Mouse (Mus musculus) midbrain, embryonic 14.5 days (tissue): ENCODE measurements at regions not wholly inside any gene's neighbourhood (a gene's known extent, or its start where the extent isn't known, plus 50 kb on each side); places are given as distances from the start of the nearest gene placed in this dataset.

Experiments used
- ATAC-seq: fragments of 200-750 bp; cut with Nextera tagmentation; 2 replicates; pipeline ENCODE4 v1.8.0; 2017; ENCODE audit warnings: moderate number of reproducible peaks, moderate library complexity; ENCODE audit not compliant: low FRiP score, low TSS enrichment
- DNase-seq: peaks from one replicate; pipeline ENCODE4 v3.0.0-alpha.2; 2015
- H3K27ac ChIP-seq: fragments of 300-500 bp; sonication (generic); replicated peaks from 2 replicates; pipeline ENCODE4 v1.5.1; 2014; ENCODE audit warnings: mild to moderate bottlenecking, low read depth, low read length, moderate library complexity
- H3K27me3 ChIP-seq: fragments of 300-500 bp; sonication (generic); 2 replicates; pipeline ENCODE4 v1.6.1; 2014; ENCODE audit warnings: low read length, control low read depth, mixed read lengths; ENCODE audit not compliant: control insufficient read depth, insufficient read depth
- H3K36me3 ChIP-seq: fragments of 300-500 bp; sonication (generic); 2 replicates; pipeline ENCODE4 v1.6.1; 2014; ENCODE audit warnings: low read length, control low read depth; ENCODE audit not compliant: control insufficient read depth, insufficient read depth
- H3K4me1 ChIP-seq: fragments of 300-500 bp; sonication (generic); 2 replicates; pipeline ENCODE4 v1.6.1; 2014; ENCODE audit warnings: mild to moderate bottlenecking, antibody characterized with exemption, low read length, control low read depth; ENCODE audit not compliant: control insufficient read depth, insufficient read depth
- H3K4me2 ChIP-seq: fragments of 300-500 bp; sonication (generic); 2 replicates; pipeline ENCODE4 v1.6.1; 2014; ENCODE audit warnings: mild to moderate bottlenecking, low read length, moderate library complexity
- H3K4me3 ChIP-seq: fragments of 300-500 bp; sonication (generic); replicated peaks from 2 replicates; pipeline ENCODE4 v1.5.1; 2014; ENCODE audit warnings: low read depth, low read length
- H3K9ac ChIP-seq: fragments of 300-500 bp; sonication (generic); replicated peaks from 2 replicates; pipeline ENCODE4 v1.6.1; 2014; ENCODE audit warnings: mild to moderate bottlenecking, low read length, moderate library complexity
- H3K9me3 ChIP-seq: fragments of 300-500 bp; sonication (generic); 2 replicates; pipeline ENCODE4 v1.6.1; 2016; ENCODE audit warnings: low read length, control low read depth, mixed read lengths; ENCODE audit not compliant: control insufficient read depth
- WGBS: fragments of 180-500 bp; shearing (Covaris S2); extraction: QIAGEN DNeasy Blood & Tissue Kit; methylation state at CpG from one replicate; pipeline ENCODE4 v1.1.7; 2014; 5-methylcytosine and 5-hydroxymethylcytosine counted together

- 84% methylated on average over 4 of the region's 4 CpGs for WGBS
- H3K4me2 ChIP-seq, result no peak overlapping the region
These were observed 501.5 kb downstream of the Etnk1 start for GRCm38 (mm10) chr6:143668551-143668950.

DNA sequence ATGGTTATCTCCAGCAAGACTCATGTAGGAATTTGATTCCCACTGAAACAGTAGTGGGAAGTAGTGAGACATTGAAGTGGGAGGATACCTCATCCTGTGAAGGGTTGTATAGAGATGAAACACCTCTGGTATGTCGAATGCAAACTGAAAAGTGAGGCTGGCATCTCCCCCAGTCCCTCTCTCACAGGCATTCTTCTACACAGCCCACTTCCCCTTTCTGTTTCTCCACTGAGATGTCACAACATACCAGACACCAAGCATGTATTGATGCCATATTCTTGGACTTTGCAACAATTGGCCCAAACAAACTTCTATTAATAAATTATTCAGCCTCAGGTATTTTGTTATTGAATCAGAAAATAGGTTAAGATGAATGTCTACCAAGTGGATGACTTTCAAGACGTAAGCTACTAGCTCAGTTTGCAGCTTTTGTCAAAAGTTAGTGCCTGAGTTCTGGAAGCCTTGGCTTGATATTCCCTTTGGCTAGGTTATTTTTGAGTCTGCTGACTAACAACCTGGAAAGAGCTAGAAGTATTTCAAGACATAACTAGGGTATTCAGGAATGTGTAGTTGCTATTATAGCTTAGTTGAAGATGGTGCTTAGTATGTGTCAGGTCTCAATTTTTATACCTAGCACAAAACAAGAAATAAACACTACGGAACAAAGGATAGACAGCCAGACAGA lies 502.6 kb downstream of the Etnk1 start:
- Histone ChIP-seq H3K4me2 (no peak overlapping the region), H3K36me3 (no peaks in the 10 kb centered on the region), H3K9ac (no peak overlapping the region), H3K4me3 (no peak overlapping the region), H3K27me3 (no peaks in the 10 kb centered on the region), H3K27ac (no peak overlapping the region), H3K4me1 (no peaks in the 10 kb centered on the region), H3K9me3 (no peaks in the 10 kb centered on the region)
- DNase-seq, result no peak
- WGBS, result 75% methylated on average over 3 of the region's 3 CpGs
- ATAC-seq, result no peak

More at GRCm38 (mm10) chr6:143668551-143668950, 501.5 kb downstream of the Etnk1 start:
- DNase-seq (no peak), ATAC-seq (no peak)
- Histone ChIP-seq H3K4me3 (no peak overlapping the region), H3K27me3 (no peaks in the 10 kb centered on the region), H3K27ac (no peak overlapping the region), H3K36me3 (no peaks in the 10 kb centered on the region), H3K4me1 (no peaks in the 10 kb centered on the region), H3K9me3 (no peaks in the 10 kb centered on the region), H3K9ac (no peak overlapping the region)

GRCm38 (mm10) chr6:143690131-143690530 lies 523.1 kb downstream of the Etnk1 start:
- no peaks in the 10 kb centered on the region for H3K9me3 ChIP-seq
- no peak for DNase-seq
- no peak for ATAC-seq
- H3K27me3 ChIP-seq, result no peaks in the 10 kb centered on the region
- H3K4me3 ChIP-seq, result no peak overlapping the region
- H3K4me2 ChIP-seq, result no peak overlapping the region
- 94% methylated on average over 9 of the region's 9 CpGs for WGBS
- H3K9ac ChIP-seq, result no peak overlapping the region
- H3K4me1 ChIP-seq, result no peaks in the 10 kb centered on the region
- no peaks in the 10 kb centered on the region for H3K36me3 ChIP-seq
- no peak overlapping the region for H3K27ac ChIP-seq

DNA sequence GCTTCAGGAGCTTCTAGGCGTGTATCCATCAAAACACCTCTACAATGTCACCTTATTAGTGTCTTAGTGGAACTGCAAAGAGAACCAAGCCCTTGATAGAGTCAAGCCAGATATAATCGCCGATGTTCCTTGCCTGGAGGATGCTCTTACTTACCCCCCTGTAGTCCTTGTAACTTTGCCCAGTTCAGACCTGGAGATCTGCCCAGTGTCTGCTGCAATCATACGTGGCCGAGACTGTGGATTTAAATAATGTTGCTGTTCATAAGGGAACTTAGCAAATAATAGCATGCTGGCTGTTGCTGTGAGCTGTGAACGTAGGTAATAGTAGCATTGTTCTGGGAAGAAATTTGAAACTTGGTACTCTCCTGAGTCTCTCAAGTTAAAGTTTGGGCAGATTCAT lies 523.8 kb downstream of the Etnk1 start:
- no peak for ATAC-seq
- H3K9ac ChIP-seq, result no peak overlapping the region
- no peaks in the 10 kb centered on the region for H3K36me3 ChIP-seq
- no peak overlapping the region for H3K27ac ChIP-seq
- no peaks in the 10 kb centered on the region for H3K9me3 ChIP-seq
- no peak overlapping the region for H3K4me2 ChIP-seq
- no peak for DNase-seq
- no peak overlapping the region for H3K4me3 ChIP-seq
- no peaks in the 10 kb centered on the region for H3K4me1 ChIP-seq
- H3K27me3 ChIP-seq, result no peaks in the 10 kb centered on the region
- 85% methylated on average over 6 of the region's 6 CpGs for WGBS

GRCm38 (mm10) chr6:143697997-143698396 lies 531.0 kb downstream of the Etnk1 start:
- H3K27me3 ChIP-seq, result no peaks in the 10 kb centered on the region
- H3K9ac ChIP-seq, result no peak overlapping the region
- ATAC-seq, result no peak
- H3K4me3 ChIP-seq, result no peak overlapping the region
- no peak for DNase-seq
- H3K4me1 ChIP-seq, result no peaks in the 10 kb centered on the region
- no peak overlapping the region for H3K4me2 ChIP-seq
- H3K27ac ChIP-seq, result no peak overlapping the region
- no peaks in the 10 kb centered on the region for H3K9me3 ChIP-seq
- 81% methylated on average over 6 of the region's 6 CpGs for WGBS
- no peaks in the 10 kb centered on the region for H3K36me3 ChIP-seq

DNA sequence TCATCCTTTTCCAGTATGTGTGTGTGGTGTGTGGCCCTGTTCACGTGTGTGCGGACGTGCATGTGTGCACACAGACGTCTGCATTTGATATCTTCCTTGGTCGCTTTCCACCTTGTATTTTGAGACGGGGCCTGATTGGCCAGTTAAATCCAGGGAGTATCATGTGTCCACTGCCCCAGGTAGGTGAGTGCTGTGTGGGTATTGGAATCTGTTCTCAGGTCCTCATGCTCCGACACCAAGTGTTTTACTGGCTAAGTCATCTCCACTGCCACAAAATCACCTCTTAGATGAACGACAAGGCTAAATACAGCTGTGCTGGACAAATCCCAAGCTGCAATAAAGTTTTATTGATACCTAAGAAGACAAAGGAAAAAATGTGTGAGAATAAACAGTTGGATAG lies 537.0 kb downstream of the Etnk1 start:
- no peak for ATAC-seq
- no peaks in the 10 kb centered on the region for H3K4me1 ChIP-seq
- H3K4me3 ChIP-seq, result no peak overlapping the region
- H3K9me3 ChIP-seq, result no peaks in the 10 kb centered on the region
- H3K9ac ChIP-seq, result no peak overlapping the region
- H3K27ac ChIP-seq, result no peak overlapping the region
- H3K4me2 ChIP-seq, result no peak overlapping the region
- H3K36me3 ChIP-seq, result no peaks in the 10 kb centered on the region
- 89% methylated on average over 8 of the region's 8 CpGs for WGBS
- no peak for DNase-seq
- no peaks in the 10 kb centered on the region for H3K27me3 ChIP-seq

DNA sequence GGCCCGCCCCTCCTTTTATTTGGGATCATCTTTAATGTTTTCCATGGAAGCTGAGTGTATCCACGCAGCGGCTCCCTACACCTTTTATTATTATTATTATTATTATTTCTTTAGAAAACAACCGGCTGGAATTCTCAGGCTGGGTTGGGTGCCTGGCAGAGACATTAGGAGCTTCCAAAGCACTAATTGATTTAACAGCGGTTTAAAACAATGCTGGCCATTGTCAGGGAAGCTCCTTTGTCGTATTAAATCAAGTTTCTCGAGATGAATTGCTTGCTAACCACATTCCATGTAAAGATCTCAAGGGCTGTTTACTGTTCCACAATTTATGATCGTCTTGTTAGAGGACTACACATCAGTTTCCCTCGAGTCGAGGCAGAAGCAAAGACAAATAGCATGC lies 539.4 kb downstream of the Etnk1 start:
- WGBS, result 67% methylated on average over 10 of the region's 10 CpGs

DNA sequence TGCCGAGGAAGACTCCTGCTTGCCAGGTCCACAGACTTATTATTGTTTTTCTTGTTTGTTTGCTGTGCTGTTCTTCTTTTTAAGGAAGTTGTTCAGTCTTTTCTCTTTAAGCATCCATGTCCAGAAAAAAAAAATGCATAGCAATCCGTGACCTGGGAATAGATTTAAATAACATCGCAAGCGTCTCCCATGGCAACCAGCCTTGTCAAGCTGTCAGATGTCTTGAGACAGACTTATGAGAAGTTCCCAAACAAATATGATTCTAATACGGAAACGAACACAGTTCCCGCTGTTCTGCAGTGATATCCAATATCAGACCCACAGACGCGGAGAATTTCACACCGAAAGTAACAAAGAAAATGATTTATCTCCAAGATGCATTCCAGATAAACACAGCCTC lies 547.4 kb downstream of the Etnk1 start:
- Histone ChIP-seq H3K4me3 (no peak overlapping the region), H3K9me3 (no peaks in the 10 kb centered on the region), H3K27ac (no peak overlapping the region), H3K27me3 (no peaks in the 10 kb centered on the region), H3K4me1 (0 out of 2 replicates have a peak, but pooled peaks cover 4% of the 10 kb centered on the region), H3K9ac (no peak overlapping the region), H3K4me2 (no peak overlapping the region), H3K36me3 (no peaks in the 10 kb centered on the region)
- 44% methylated on average over 10 of the region's 10 CpGs for WGBS
- DNase-seq (peak; percentile 56), ATAC-seq (no peak)

More for the DNA sequence above, 539.4 kb downstream of the Etnk1 start:
- Histone ChIP-seq H3K9ac (no peak overlapping the region), H3K4me2 (no peak overlapping the region), H3K36me3 (no peaks in the 10 kb centered on the region), H3K4me1 (no peaks in the 10 kb centered on the region), H3K27ac (no peak overlapping the region), H3K27me3 (no peaks in the 10 kb centered on the region), H3K9me3 (no peaks in the 10 kb centered on the region), H3K4me3 (no peak overlapping the region)
- ATAC-seq, result no peak
- no peak for DNase-seq

GRCm38 (mm10) chr6:143750074-143750473 lies 583.1 kb downstream of the Etnk1 start:
- ATAC-seq, result no peak

More at GRCm38 (mm10) chr6:143750074-143750473, 583.1 kb downstream of the Etnk1 start:
- Histone ChIP-seq H3K27me3 (no peaks in the 10 kb centered on the region), H3K9me3 (no peaks in the 10 kb centered on the region), H3K4me3 (no peak overlapping the region), H3K4me2 (no peak overlapping the region), H3K9ac (no peak overlapping the region), H3K4me1 (no peaks in the 10 kb centered on the region), H3K27ac (no peak overlapping the region), H3K36me3 (no peaks in the 10 kb centered on the region)
- DNase-seq, result no peak
